Mouse (Mus musculus): ENCODE results near the gene Cabin1. TPM values are rescaled to one million over a fixed set of nuclear protein-coding genes. Genes with fewer than 3 reads are reported as not detected.

The Cabin1 gene
- total RNA-seq, 1 experiment from 2014 or later: 34.2 TPM

DNA sequence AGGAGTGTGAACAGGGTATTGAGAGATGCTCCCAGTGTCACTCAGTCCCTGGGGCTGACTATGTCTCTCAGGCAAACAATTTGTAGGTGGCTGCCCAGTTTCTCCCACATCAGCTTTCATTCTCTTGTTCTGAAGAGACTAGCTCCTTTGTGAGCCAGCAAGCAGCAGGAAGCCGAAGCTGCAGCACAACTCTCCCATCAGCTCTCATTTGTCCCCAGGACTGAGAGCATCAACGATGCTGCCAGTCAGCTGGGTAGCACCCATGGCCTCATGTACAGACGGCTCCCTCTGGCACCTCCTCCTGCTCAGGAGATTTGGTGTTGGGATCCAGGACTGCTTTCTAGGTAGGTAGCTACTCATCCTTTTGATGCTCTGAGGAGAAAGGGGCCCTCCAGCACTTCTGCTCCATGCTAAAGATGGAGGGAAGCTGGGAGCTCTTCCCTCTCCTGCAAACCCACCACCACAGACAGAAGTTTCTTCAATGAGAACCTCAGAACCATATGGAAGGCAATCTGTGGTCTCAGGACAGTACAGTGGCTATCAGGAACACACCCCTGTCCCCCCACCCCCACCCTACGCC is 97.6 kb downstream of the Cabin1 start:
- DNase-seq: no peak

GRCm38 (mm10) chr10:75664673-75665270 is 99.4 kb downstream of the Cabin1 start:
- peak; percentile 32 for DNase-seq

GRCm38 (mm10) chr10:75662575-75662974 is 101.6 kb downstream of the Cabin1 start:
- DNase-seq: no peak

DNA sequence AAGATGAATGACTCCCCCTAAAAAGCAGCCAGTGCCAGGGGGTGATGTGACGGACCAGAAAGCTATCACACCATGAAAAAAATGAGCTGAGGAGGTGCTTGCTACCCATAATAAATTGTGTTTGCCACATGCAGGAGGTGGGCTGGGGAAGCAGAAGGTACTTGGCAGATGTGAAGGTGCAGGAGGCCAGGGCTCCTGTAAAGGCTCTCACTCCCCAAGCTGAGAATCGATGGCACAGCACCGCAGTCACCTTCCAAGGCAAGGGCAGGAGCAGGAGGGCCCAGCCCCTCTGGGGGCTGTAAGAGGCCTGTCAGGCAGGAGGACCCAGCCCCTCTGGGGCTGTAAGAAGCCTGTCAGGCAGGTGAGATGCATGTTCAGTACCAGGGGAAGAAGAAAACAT is 102.3 kb downstream of the Cabin1 start:
- DNase-seq: no peak

GRCm38 (mm10) chr10:75661381-75661780 is 102.8 kb downstream of the Cabin1 start:
- DNase-seq: no peak

DNA sequence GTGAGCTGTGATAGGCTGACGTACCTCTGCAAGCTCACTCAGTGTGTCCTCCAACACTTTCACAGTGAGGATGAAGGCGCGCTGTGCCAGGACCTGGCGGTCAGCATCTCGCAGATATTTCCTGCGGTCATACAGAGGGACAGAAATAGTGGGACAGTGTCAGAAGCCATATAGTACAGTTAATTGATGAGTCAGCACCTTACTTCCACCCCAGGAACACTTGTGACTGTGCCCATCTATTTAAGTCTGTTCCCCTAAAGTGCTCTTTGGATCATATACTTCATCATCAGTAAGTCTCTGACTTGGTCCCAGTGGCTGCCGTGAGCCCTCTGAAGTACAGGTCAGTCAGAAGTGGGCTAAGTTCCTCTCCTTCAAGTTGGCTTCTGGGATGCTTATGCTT is 106.4 kb downstream of the Cabin1 start:
- no peak for DNase-seq

- no peak for DNase-seq
These were observed 107.0 kb downstream of the Cabin1 start for GRCm38 (mm10) chr10:75657165-75657564.

- no peak for DNase-seq
These were observed 110.1 kb downstream of the Cabin1 start for GRCm38 (mm10) chr10:75654053-75654452.

DNA sequence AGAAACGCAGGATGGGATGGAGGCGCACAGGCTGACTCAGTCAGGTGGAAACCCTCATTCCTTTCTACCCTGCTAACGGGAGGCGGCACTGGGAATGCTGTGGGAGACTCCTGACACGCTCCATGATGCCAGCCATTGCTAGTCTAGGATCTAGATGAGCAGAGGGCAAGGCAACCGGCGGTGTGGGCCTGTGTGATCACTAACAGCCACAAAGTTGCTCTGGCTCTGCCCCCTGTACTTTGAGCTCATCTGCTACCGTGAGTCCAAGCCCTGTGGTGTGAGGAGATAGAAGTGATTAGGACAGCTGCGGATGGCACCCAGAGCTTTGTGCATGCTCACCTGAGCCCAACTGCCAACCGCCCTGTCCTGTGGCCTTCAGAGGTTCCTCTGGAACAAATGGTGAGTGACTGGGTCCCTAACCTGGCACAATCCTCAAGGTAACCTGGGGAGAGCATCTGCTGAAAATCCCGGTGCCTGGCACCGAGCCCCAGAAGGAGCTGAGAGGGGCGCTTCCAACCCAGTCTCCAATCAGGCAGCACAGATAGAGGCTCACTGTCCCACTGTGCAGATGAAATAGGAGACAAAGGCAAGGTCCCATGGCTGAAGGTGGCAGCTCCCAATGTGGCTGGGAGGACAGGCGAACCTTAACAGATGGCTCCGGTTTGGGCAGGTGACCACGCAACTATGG is 112.6 kb downstream of the Cabin1 start:
- DNase-seq: no peak

GRCm38 (mm10) chr10:75650306-75650902 is 113.7 kb downstream of the Cabin1 start:
- no peak for DNase-seq

GRCm38 (mm10) chr10:75649406-75649995 is 114.6 kb downstream of the Cabin1 start:
- DNase-seq: no peak

DNA sequence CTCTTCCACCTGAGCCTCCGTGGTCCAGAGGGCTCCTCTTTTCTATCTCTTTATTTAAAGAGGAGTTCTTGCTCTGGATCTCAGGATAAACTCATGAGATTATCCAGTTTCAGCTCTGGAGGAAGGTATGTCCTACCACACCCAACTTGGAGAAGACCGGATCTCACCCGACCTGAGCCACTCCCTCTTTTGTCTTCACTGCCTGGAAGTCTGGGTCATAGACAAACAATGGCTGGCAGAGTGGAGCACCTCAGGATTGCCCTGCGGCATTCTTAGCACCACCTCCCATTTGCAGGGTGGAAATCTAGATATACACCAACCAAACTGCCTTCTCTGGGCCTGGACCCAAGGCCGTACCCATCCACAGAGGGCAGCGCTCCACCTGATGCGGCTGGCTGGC is 115.1 kb downstream of the Cabin1 start:
- no peak for DNase-seq

GRCm38 (mm10) chr10:75648091-75648490 is 116.0 kb downstream of the Cabin1 start:
- no peak for DNase-seq

DNA sequence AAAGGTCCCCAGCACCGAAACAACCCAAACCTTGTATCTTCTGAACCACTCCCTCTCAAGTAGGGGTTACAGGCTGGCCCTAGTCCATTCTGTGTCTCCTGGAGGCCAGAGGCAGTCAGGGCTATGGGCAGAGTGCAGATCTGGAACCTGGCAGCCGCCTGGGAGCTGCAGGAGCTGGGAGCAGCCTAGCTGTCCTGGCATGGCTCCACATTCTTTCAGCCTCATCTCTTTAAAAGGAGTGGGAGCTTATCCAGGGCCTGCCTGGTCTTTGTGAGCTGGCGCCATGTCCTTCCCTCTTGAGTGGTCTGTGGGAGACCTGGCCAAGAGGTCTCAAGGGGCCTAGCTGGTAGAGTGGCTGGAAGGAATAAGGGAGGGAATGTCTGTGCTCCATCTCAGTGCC is 116.8 kb downstream of the Cabin1 start:
- peak; percentile 38 for DNase-seq

DNA sequence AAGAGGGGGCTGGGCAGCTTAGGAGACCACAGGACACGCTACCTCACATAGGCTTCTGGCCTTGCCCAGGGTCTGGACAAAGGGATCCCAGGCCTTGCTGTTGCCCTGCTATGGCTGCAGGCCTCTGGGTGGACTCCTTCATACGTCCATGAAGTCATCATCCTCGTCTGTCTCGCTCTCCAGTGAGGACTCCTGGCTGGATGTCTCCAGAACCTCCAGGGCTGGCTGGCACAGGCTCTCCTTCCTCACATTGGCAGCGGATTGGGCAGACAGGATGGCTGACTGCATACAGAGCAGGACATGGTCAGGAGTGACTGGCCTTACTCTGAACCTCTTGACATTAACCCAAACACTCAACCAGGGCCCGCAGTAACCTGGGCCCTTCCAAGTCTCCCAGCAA is 117.7 kb downstream of the Cabin1 start:
- DNase-seq: no peak

DNA sequence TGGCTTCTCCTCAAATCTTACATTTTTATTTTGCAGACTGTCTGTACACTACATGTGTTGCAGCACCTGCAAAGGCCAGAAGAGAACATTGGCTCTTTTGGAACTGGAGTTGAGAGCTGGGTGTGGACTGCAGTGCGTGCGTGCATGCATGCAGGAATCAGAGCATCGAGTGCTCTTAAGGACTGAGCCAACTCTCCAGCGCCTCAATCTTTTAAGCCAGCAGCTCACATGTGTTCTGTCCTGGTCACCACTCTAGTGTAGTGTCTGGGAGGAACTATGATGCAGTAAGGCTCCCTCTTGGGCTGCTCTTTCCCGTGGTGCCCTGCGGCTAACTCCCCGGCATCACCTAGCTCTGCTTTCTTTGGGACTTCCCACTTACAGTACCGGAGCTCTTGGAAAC is 118.5 kb downstream of the Cabin1 start:
- no peak for DNase-seq

DNA sequence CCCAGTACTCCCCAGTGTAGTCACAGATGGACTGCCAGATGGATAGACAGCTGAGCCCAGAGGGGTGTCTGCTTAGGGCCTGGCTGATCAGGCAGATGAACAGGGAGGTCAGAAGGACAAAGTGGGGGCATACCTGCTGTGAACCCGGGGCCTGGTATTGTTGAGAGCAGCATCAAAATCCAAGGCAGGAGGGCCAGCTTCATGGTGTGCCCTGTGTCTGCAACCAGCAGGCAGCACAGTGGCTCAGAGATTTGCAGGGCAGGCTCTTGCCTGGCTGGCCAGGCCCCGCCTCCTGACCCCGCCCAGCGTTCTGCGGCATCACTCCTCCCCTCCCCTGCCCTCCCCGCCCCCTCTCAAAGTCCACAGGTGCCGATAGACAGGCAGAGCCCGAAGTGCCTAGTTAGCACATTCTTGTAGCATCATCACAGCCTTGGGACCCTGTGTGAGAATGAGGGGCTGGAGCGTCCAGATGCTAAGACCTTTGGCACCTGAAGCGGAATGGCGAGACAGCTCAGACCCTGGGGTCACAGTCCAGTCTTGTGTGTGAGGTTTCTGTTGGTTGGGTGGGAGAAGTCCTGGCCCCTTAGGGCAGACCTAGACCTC is 120.3 kb downstream of the Cabin1 start, which contains the start of gene Susd2:
Gene Susd2 (minus strand): TSS at position 268 of the 603 bp plus-strand sequence.
- peak; percentile 78 for DNase-seq

DNA sequence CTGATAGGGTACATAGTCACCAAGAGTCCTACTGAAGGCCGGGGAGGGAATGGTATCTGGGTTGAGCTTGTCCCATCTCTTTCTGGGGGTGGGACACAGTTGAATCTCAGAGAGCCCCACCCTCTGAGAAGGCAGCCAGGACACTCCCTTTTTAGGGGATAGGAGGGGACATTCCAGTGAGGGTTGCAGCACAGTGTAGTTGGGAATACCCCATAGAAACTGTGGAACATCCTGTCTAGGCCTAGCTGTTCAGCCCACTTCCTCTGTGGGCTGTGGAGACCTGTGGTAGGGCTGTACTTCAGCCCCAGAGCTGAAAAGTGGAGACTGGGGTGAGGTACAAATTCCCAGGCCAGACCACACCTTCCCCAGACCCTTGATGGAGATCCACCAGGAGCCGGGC is 121.2 kb downstream of the Cabin1 start:
- DNase-seq: no peak

DNA sequence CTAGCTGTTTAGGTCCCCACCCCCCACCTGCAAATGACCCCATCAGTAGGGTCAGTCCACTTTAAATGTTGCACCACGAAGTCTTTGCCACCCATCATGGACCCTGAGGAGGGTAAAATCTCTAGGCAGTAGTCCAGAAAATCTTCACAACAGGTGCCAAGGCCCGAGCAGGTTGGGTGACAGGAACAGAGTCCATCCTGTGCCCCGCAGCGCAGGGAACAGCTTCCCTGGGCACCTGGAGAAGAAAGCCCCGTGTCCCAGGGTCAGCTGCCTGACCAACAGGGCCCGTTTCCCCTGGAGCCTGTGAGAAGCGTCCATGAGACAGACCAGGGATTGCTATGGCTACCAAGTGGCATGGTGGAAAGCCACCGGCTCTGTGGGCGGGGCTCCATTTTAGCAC is 121.7 kb downstream of the Cabin1 start:
- DNase-seq: no peak

- DNase-seq: no peak
These were observed 122.4 kb downstream of the Cabin1 start for GRCm38 (mm10) chr10:75641721-75642222.

DNA sequence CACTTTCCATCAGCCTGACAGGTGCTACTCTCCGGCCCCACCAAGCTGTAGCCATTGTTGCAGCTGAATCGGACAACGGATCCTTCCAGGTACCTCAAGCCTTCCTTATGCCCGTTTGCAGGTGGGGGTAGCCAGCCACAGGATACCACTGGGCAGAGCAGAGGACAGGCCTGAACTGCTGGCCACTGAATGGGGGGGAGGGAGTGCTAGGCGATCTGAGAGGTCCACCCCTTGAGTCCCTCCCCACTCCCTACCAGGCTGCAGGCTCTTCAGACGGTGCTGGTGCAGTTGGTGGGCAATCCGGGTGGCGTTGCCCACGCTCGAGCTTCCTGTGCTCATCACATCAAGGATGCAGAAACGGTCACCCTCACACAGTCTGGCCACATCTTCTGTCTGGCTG is 126.4 kb downstream of the Cabin1 start:
- no peak for DNase-seq

DNA sequence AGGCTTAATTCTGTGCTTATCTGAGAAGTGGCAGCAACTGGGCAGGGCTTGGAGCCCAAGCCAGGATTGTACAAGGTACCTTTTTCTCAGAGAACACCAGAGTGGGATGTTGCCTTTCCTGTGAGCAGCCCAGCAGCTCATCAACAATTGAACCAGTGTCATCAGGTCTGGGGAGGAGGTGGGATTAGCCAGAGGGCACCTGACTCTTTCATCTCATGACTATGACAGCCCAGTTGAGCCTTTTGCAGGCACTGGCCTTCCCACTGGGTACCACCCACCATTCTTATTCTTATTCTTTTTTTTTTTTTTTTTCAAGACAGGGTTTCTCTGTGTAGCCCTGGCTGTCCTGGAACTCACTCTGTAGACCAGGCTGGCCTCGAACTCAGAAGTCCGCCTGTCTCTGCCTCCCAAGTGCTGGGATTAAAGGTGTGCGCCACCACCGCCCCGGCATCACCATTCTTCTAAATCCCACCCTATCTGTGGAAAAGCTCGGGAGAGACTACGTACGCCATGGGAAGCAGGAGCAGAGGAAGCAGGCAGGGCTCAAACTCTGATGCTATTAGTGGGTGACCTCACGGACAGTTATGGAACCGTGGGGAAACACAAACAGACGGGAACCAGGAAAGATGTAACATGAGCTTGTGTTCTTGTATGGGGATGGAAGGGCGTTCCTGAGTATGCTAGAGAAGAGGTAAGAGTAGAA is 127.9 kb downstream of the Cabin1 start:
- DNase-seq: no peak

Data from adrenal gland, postnatal 14 days (tissue).